Mouse (Mus musculus) gastrocnemius, adult 2 months (tissue): ENCODE results near the gene Actr2. TPM values are rescaled to one million over a fixed set of nuclear protein-coding genes. Genes with fewer than 3 reads are reported as not detected.
"Not testable (repeated sequence)": the region's sequence is repeated elsewhere in the genome, so short reads cannot be mapped to it uniquely, and the experiment has no call there.

Experiments
- DNase-seq: peaks from one replicate; pipeline ENCODE4 v3.0.0; 2022
- H3K27ac ChIP-seq: fragments of 200-600 bp; 2 replicates; pipeline ENCODE4 v1.8.1; 2022; ENCODE audit warnings: mild to moderate bottlenecking
- H3K4me3 ChIP-seq: fragments of 200-600 bp; 2 replicates; pipeline ENCODE4 v1.8.1; 2022; ENCODE audit warnings: mild to moderate bottlenecking, moderate library complexity
- CTCF ChIP-seq: fragments of 200-600 bp; IDR thresholded peaks from 2 replicates; pipeline ENCODE4 v1.8.1; 2022; ENCODE audit warnings: antibody characterized with exemption, mild to moderate bottlenecking, moderate library complexity
- intact Hi-C: fragments of 180-260 bp; cut with DNase I; formaldehyde crosslinking; loops from one replicate; pipeline ENCODE4 v1.15.1; 2025
- total RNA-seq, 2 experiments: library from RNA; stranded (reverse); gene quantifications; 2 replicates each; pipeline ENCODE4 v1.2.3; 2021

Actr2 gene
- total RNA-seq, 2 experiments from 2014 or later: 35.8 to 44.1 TPM

GRCm38 (mm10) chr11:20138498-20139208 lies 25.9 kb upstream of the Actr2 start:
- no peak for TF ChIP-seq CTCF
- no peak overlapping the region for H3K27ac ChIP-seq
- DNase-seq: no peak
- H3K4me3 ChIP-seq: no peak overlapping the region
- intact Hi-C loops: loop anchor here (10.0 kb wide), 1 partner anchor 196 kb away; the partner anchor contains the start of gene Slc1a4

GRCm38 (mm10) chr11:20137872-20138271 lies 25.2 kb upstream of the Actr2 start:
- DNase-seq: no peak
- intact Hi-C loops: loop anchor here (10.0 kb wide), 1 partner anchor 197 kb away; the partner anchor contains the start of gene Slc1a4
- no peak for TF ChIP-seq CTCF
- Histone ChIP-seq H3K4me3 (no peak overlapping the region), H3K27ac (no peak overlapping the region)

- no peak for TF ChIP-seq CTCF
- Histone ChIP-seq H3K27ac (no peak overlapping the region), H3K4me3 (no peak overlapping the region)
- intact Hi-C loops: loop anchor here (10.0 kb wide), 1 partner anchor 198 kb away; the partner anchor contains the start of gene Slc1a4
- DNase-seq: no peak
These were observed 23.6 kb upstream of the Actr2 start for GRCm38 (mm10) chr11:20136314-20136713.

GRCm38 (mm10) chr11:20134869-20135268 lies 22.2 kb upstream of the Actr2 start:
- H3K4me3 ChIP-seq, H3K27ac ChIP-seq, DNase-seq: not testable (repeated sequence)
- intact Hi-C loops: loop anchor here (5.0 to 10.0 kb wide), 3 partner anchors 67 to 200 kb away; partner anchors contain the start of genes Cep68, Rab1a and Slc1a4

GRCm38 (mm10) chr11:20133721-20134120 lies 21.0 kb upstream of the Actr2 start:
- no peak for DNase-seq
- H3K4me3 ChIP-seq: no peak overlapping the region
- no peak overlapping the region for H3K27ac ChIP-seq
- intact Hi-C loops: loop anchor here (1.0 to 10.0 kb wide), 4 partner anchors 69 to 268 kb away; partner anchors contain the start of genes Cep68, Rab1a and Slc1a4
- TF ChIP-seq CTCF: no peak

GRCm38 (mm10) chr11:20132955-20133562 lies 20.3 kb upstream of the Actr2 start:
- peak; percentile 77 for DNase-seq
- Histone ChIP-seq H3K4me3 (peak overlapping the region; percentile 71), H3K27ac (peak overlapping the region; percentile 71; the same call in 1 of the 2 replicates)
- TF ChIP-seq CTCF: peak; percentile 86
- intact Hi-C loops: loop anchor here (1.0 to 10.0 kb wide), 4 partner anchors 69 to 268 kb away; partner anchors contain the start of genes Cep68, Rab1a and Slc1a4

- DNase-seq: no peak
- Histone ChIP-seq H3K4me3 (no peak overlapping the region), H3K27ac (no peak overlapping the region)
- no peak for TF ChIP-seq CTCF
- intact Hi-C loops: no loop called here
These were observed 14.2 kb upstream of the Actr2 start for GRCm38 (mm10) chr11:20126673-20127516.

GRCm38 (mm10) chr11:20125423-20125822 lies 12.7 kb upstream of the Actr2 start:
- H3K4me3 ChIP-seq: no peak overlapping the region
- DNase-seq: no peak
- TF ChIP-seq CTCF: no peak
- intact Hi-C loops: no loop called here
- H3K27ac ChIP-seq: no peak overlapping the region

GRCm38 (mm10) chr11:20116701-20117100 lies 4.0 kb upstream of the Actr2 start:
- no peak overlapping the region for H3K4me3 ChIP-seq
- H3K27ac ChIP-seq: no peak overlapping the region
- no peak for TF ChIP-seq CTCF
- no peak for DNase-seq
- intact Hi-C loops: no loop called here

- no peak for DNase-seq
- intact Hi-C loops: no loop called here
- Histone ChIP-seq H3K27ac (peak overlapping the region; percentile 41; the same call in 1 of the 2 replicates), H3K4me3 (no peak overlapping the region)
- TF ChIP-seq CTCF: no peak
These were observed 3.4 kb upstream of the Actr2 start for GRCm38 (mm10) chr11:20116030-20116551.

- Histone ChIP-seq H3K4me3 (peak overlapping the region; percentile 83), H3K27ac (peak overlapping the region; percentile 98)
- peak; percentile 79 for DNase-seq
- intact Hi-C loops: loop anchor here (5.0 kb wide), 3 partner anchors 190 to 1095 kb away; partner anchors contain the start of genes Meis1 and Spred2
- no peak for TF ChIP-seq CTCF
These were observed 540 bp downstream of the Actr2 start for GRCm38 (mm10) chr11:20112006-20112740.
